Mouse (Mus musculus): ENCODE results near the gene Ppp4r2.

The Ppp4r2 gene

GRCm38 (mm10) chr6:100887012-100887411 lies 53.6 kb downstream of the Ppp4r2 start:
- no peak for DNase-seq

DNA sequence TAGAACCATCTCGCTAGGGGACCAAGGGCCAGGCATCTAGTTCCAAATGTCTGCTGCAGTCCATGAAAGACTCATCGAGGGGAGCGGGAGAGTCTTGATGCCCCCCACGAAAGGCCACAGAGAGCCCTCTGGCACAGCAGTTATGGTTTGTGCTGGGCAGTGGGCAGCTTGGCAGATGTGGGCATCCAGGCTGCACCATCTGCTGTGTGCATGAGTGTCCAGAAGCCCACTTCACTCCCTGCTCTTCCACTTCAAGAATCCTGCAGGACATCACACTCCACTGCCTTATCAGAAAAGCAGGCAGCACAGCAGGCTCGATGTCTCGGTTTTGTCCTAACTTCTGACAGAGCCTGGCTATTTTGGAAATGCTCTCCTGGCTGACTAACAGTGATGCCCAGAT lies 55.9 kb downstream of the Ppp4r2 start:
- DNase-seq: no peak

- no peak for DNase-seq
Measured at GRCm38 (mm10) chr6:100892489-100892888, 59.1 kb downstream of the Ppp4r2 start.

- DNase-seq: no peak
Measured at GRCm38 (mm10) chr6:100893073-100893472, 59.7 kb downstream of the Ppp4r2 start.

DNA sequence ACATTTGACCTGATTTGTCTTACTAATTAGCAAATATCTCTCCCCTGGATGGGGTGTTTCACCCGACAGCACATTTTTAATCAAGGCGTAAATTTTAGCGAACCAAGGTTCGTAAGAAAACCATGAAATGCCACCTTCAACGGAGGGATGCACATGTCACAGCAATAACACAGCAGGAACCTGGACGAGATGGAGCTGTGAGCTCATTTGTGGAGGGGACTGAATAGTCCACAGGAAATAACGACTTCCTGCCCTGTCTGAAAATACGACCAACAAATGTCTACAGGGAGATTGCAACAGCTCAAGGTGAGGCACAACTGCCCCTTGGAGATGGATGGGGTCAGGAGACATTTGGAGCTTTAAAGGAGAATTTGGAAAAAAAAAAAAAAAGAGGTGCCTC lies 61.8 kb downstream of the Ppp4r2 start:
- no peak for DNase-seq

- no peak for DNase-seq
Measured at GRCm38 (mm10) chr6:100896883-100897282, 63.5 kb downstream of the Ppp4r2 start.

DNA sequence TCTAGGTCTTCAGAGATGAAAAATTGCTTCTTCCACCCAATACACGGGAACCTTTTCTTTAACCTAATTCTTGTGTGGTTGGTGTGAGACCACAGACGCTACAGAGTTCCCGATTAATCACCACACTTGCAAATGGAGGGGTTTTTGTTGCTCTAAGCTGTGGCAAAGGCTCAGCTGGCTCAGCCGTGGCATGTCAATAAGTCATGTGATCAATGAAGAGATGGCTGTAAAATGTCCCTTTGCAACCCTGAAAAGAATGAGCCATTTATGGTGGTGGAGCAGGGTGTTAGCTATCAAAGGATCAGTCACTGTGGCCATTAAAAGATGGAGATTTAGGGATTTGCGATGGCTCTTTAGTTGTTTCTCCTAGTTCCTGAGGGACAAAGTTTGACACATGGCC lies 71.0 kb downstream of the Ppp4r2 start:
- DNase-seq: no peak

DNA sequence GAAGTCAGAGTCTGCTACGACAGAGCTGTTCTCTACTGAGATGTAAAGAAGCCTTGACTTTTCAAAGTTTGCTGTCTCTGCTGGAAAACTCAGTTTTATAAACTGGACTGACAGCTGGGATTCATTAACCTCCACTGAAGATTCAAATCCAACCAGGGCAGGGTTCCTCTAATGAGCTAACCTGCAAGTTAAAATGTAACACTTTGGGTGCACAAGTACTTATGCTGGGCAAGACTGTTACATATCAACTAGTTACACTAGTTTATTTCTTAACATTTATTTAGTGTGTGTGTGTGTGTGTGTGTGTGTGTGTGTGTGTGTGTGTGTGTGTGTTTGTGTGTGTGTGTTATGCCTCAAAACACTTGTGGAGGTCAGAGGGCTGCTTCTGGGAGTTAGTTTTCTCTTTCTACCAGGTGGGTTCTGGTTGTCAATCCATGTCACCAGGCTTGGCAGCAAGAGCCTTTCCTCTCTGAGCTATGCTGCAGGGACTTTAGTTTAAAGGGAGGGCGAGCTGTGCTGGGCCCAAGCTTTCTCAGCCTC lies 76.8 kb downstream of the Ppp4r2 start:
- no peak for DNase-seq
